Mouse (Mus musculus) testis, postnatal 10 days (tissue): ENCODE measurements around the gene Nmnat3.

ENCODE experiments used
- DNase-seq: peaks from one replicate; pipeline ENCODE4 v3.0.0; 2021; ENCODE audit warnings: low spot score

The Nmnat3 gene

GRCm38 (mm10) chr9:98311316-98311965 lies 24.2 kb downstream of the Nmnat3 start:
- DNase-seq = no peak

- DNase-seq = no peak
Measured at GRCm38 (mm10) chr9:98312622-98313374, 25.6 kb downstream of the Nmnat3 start.

- no peak for DNase-seq
Measured at GRCm38 (mm10) chr9:98313587-98313986, 26.4 kb downstream of the Nmnat3 start.

GRCm38 (mm10) chr9:98314059-98314650 lies 26.9 kb downstream of the Nmnat3 start:
- no peak for DNase-seq

GRCm38 (mm10) chr9:98317897-98318296 lies 30.7 kb downstream of the Nmnat3 start:
- no peak for DNase-seq

- DNase-seq = no peak
Measured at GRCm38 (mm10) chr9:98318875-98319274, 31.6 kb downstream of the Nmnat3 start.

- no peak for DNase-seq
Measured at GRCm38 (mm10) chr9:98320785-98321184, 33.5 kb downstream of the Nmnat3 start.

GRCm38 (mm10) chr9:98326088-98326487 lies 38.9 kb downstream of the Nmnat3 start:
- no peak for DNase-seq

GRCm38 (mm10) chr9:98328415-98329176 lies 41.4 kb downstream of the Nmnat3 start:
- DNase-seq = no peak

GRCm38 (mm10) chr9:98329274-98330105 lies 42.3 kb downstream of the Nmnat3 start:
- peak; percentile 61 for DNase-seq

- no peak for DNase-seq
Measured at GRCm38 (mm10) chr9:98333219-98333754, 46.1 kb downstream of the Nmnat3 start.

GRCm38 (mm10) chr9:98337881-98338769 lies 50.9 kb downstream of the Nmnat3 start:
- DNase-seq = no peak

- DNase-seq = no peak
Measured at GRCm38 (mm10) chr9:98339971-98340370, 52.7 kb downstream of the Nmnat3 start.

- DNase-seq = no peak
Measured at GRCm38 (mm10) chr9:98340427-98340826, 53.2 kb downstream of the Nmnat3 start.

- no peak for DNase-seq
Measured at GRCm38 (mm10) chr9:98345840-98346239, 58.6 kb downstream of the Nmnat3 start.

- DNase-seq = no peak
Measured at GRCm38 (mm10) chr9:98346240-98346639, 59.0 kb downstream of the Nmnat3 start.

GRCm38 (mm10) chr9:98347021-98347420 lies 59.8 kb downstream of the Nmnat3 start:
- no peak for DNase-seq

GRCm38 (mm10) chr9:98350318-98351144 lies 63.3 kb downstream of the Nmnat3 start:
- DNase-seq = no peak

GRCm38 (mm10) chr9:98352332-98352731 lies 65.1 kb downstream of the Nmnat3 start:
- no peak for DNase-seq
